Mouse (Mus musculus): ENCODE measurements around the gene Prr9. TPM values are rescaled to one million over a fixed set of nuclear protein-coding genes. Genes with fewer than 3 reads are reported as not detected.

The Prr9 gene
- polyA plus RNA-seq, 1 experiment from 2014 or later, result not detected

GRCm38 (mm10) chr3:92142644-92143043, 18.9 kb upstream of the Prr9 start, which contains the start of gene Lelp1:
Gene Lelp1, minus strand, starts transcription at chr3:92142744.
- Histone ChIP-seq H3K27me3 (ENCODE audit: insufficient read depth, low read length) (no peaks in the 10 kb centered on the region), H3K27ac (ENCODE audit: low read depth) (no peak within 1 kb of the TSS), H3K4me2 (ENCODE audit: low read depth, low read length) (no peak within 1 kb of the TSS), H3K36me3 (replicated peaks; ENCODE audit: insufficient read depth, low read length) (no peaks in the 10 kb centered on the region), H3K9ac (replicated peaks) (no peak within 1 kb of the TSS), H3K4me3 (ENCODE audit: low read depth, low read length) (no peak within 1 kb of the TSS), H3K4me1 (ENCODE audit: insufficient read depth) (no peaks in the 10 kb centered on the region), H3K9me3 (ENCODE audit: low read length) (no peaks in the 10 kb centered on the region)
- WGBS (ENCODE audit: insufficient replicate concordance), result 46% methylated on average over 1 of the region's 1 CpGs
- TF ChIP-seq EP300 (IDR thresholded peaks at IDR 0.05; ENCODE audit: low read depth) (no peak), CTCF (IDR thresholded peaks at IDR 0.05; ENCODE audit: low read depth) (no peak)
- no peak for ATAC-seq
- DNase-seq, result no peak

- no peak for DNase-seq
- ATAC-seq, result no peak
- TF ChIP-seq EP300 (IDR thresholded peaks at IDR 0.05; ENCODE audit: low read depth) (no peak), CTCF (IDR thresholded peaks at IDR 0.05; ENCODE audit: low read depth) (no peak)
- H3K4me3 ChIP-seq (ENCODE audit: low read depth, low read length), result no peak overlapping the region
- H3K27ac ChIP-seq (ENCODE audit: low read depth), result no peak overlapping the region
- no peaks in the 10 kb centered on the region for H3K9me3 ChIP-seq (ENCODE audit: low read length)
- H3K4me2 ChIP-seq (ENCODE audit: low read depth, low read length), result no peak overlapping the region
- H3K9ac ChIP-seq (replicated peaks), result no peak overlapping the region
- 70% methylated on average over 3 of the region's 3 CpGs for WGBS (ENCODE audit: insufficient replicate concordance)
- no peaks in the 10 kb centered on the region for H3K36me3 ChIP-seq (replicated peaks; ENCODE audit: insufficient read depth, low read length)
- no peaks in the 10 kb centered on the region for H3K4me1 ChIP-seq (ENCODE audit: insufficient read depth)
- no peaks in the 10 kb centered on the region for H3K27me3 ChIP-seq (ENCODE audit: insufficient read depth, low read length)
Observed at GRCm38 (mm10) chr3:92120902-92121301, 2.8 kb downstream of the Prr9 start.

- H3K36me3 ChIP-seq (replicated peaks; ENCODE audit: insufficient read depth, low read length), result no peaks in the 10 kb centered on the region
- TF ChIP-seq CTCF (IDR thresholded peaks at IDR 0.05; ENCODE audit: low read depth) (peak; percentile 40), EP300 (IDR thresholded peaks at IDR 0.05; ENCODE audit: low read depth) (no peak)
- H3K9me3 ChIP-seq (ENCODE audit: low read length), result no peaks in the 10 kb centered on the region
- no peak overlapping the region for H3K9ac ChIP-seq (replicated peaks)
- H3K27ac ChIP-seq (ENCODE audit: low read depth), result no peak overlapping the region
- 28% methylated on average over 3 of the region's 3 CpGs for WGBS (ENCODE audit: insufficient replicate concordance)
- no peak overlapping the region for H3K4me3 ChIP-seq (ENCODE audit: low read depth, low read length)
- no peaks in the 10 kb centered on the region for H3K27me3 ChIP-seq (ENCODE audit: insufficient read depth, low read length)
- no peak overlapping the region for H3K4me2 ChIP-seq (ENCODE audit: low read depth, low read length)
- DNase-seq, result no peak
- no peaks in the 10 kb centered on the region for H3K4me1 ChIP-seq (ENCODE audit: insufficient read depth)
- no peak for ATAC-seq
Observed at GRCm38 (mm10) chr3:92117930-92118329, 5.8 kb downstream of the Prr9 start.

- no peaks in the 10 kb centered on the region for H3K27me3 ChIP-seq (ENCODE audit: insufficient read depth, low read length)
- no peak for DNase-seq
- no peaks in the 10 kb centered on the region for H3K36me3 ChIP-seq (replicated peaks; ENCODE audit: insufficient read depth, low read length)
- H3K9me3 ChIP-seq (ENCODE audit: low read length), result no peaks in the 10 kb centered on the region
- no peak overlapping the region for H3K4me3 ChIP-seq (ENCODE audit: low read depth, low read length)
- no peak overlapping the region for H3K9ac ChIP-seq (replicated peaks)
- TF ChIP-seq CTCF (IDR thresholded peaks at IDR 0.05; ENCODE audit: low read depth) (no peak), EP300 (IDR thresholded peaks at IDR 0.05; ENCODE audit: low read depth) (no peak)
- no peaks in the 10 kb centered on the region for H3K4me1 ChIP-seq (ENCODE audit: insufficient read depth)
- no peak for ATAC-seq
- H3K27ac ChIP-seq (ENCODE audit: low read depth), result no peak overlapping the region
- no peak overlapping the region for H3K4me2 ChIP-seq (ENCODE audit: low read depth, low read length)
Observed at GRCm38 (mm10) chr3:92111526-92111925, 12.2 kb downstream of the Prr9 start.

DNA sequence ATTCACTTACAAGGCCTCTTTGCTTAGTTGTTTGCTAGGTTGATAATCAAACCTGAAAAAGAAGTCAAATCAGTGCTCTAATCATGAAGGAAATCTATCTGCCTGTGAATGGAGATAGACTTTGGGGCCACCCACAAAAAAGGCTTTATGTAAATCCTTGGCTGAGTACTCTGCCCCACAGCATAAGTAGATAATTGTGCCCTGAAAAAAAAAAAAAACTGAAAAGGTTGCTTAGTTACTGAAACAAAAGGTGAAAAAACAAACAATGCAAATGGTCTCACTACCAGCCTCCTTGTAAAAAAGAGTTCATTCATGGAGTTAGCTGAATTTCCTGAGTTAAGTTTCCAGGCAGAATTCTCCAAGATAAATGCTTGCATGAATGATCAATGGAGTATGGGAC, 13.0 kb downstream of the Prr9 start:
- TF ChIP-seq EP300 (IDR thresholded peaks at IDR 0.05; ENCODE audit: low read depth) (no peak), CTCF (IDR thresholded peaks at IDR 0.05; ENCODE audit: low read depth) (no peak)
- Histone ChIP-seq H3K9ac (replicated peaks) (no peak overlapping the region), H3K4me2 (ENCODE audit: low read depth, low read length) (no peak overlapping the region), H3K4me3 (ENCODE audit: low read depth, low read length) (no peak overlapping the region), H3K4me1 (ENCODE audit: insufficient read depth) (no peaks in the 10 kb centered on the region), H3K27ac (ENCODE audit: low read depth) (no peak overlapping the region), H3K27me3 (ENCODE audit: insufficient read depth, low read length) (no peaks in the 10 kb centered on the region), H3K9me3 (ENCODE audit: low read length) (no peaks in the 10 kb centered on the region), H3K36me3 (replicated peaks; ENCODE audit: insufficient read depth, low read length) (no peaks in the 10 kb centered on the region)
- DNase-seq (no peak), ATAC-seq (no peak)

- H3K9me3 ChIP-seq (ENCODE audit: low read length), result no peaks in the 10 kb centered on the region
- H3K4me1 ChIP-seq (ENCODE audit: insufficient read depth), result no peaks in the 10 kb centered on the region
- H3K4me3 ChIP-seq (ENCODE audit: low read depth, low read length), result no peak overlapping the region
- no peak for ATAC-seq
- H3K36me3 ChIP-seq (replicated peaks; ENCODE audit: insufficient read depth, low read length), result no peaks in the 10 kb centered on the region
- H3K4me2 ChIP-seq (ENCODE audit: low read depth, low read length), result no peak overlapping the region
- no peak overlapping the region for H3K9ac ChIP-seq (replicated peaks)
- WGBS (ENCODE audit: insufficient replicate concordance), result 9% methylated on average over 6 of the region's 6 CpGs
- TF ChIP-seq CTCF (IDR thresholded peaks at IDR 0.05; ENCODE audit: low read depth), result peak; percentile 56
- TF ChIP-seq EP300 (IDR thresholded peaks at IDR 0.05; ENCODE audit: low read depth), result no peak
- peak; percentile 14 for DNase-seq
- H3K27me3 ChIP-seq (ENCODE audit: insufficient read depth, low read length), result no peaks in the 10 kb centered on the region
- no peak overlapping the region for H3K27ac ChIP-seq (ENCODE audit: low read depth)
Observed at GRCm38 (mm10) chr3:92106582-92106981, 17.2 kb downstream of the Prr9 start.

DNA sequence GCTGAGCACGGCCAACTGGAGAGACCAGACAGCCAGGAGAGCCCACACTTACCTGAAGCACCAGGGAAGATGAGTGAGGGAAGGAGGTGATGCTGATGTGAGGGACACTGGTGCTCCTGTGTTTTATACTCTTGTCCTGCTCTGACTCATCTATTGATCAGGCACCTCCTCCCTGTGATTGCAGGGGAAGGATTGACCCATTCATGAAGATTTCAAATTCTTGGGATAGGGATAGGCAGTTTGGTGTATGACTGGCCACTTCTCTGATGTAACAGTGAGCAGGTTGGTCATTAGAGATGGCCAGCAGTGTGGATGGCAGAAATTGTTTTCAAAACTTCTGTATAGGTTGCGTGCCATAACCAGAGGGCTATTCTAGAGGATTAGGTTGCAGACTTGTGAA, 40.7 kb downstream of the Prr9 start, which contains the start of gene Lor:
Lor (minus strand) TSS at position 101 of the 400 bp plus-strand sequence.
- TF ChIP-seq CTCF (IDR thresholded peaks at IDR 0.05; ENCODE audit: low read depth) (no peak), EP300 (IDR thresholded peaks at IDR 0.05; ENCODE audit: low read depth) (no peak)
- 73% methylated on average over 2 of the region's 2 CpGs for WGBS (ENCODE audit: insufficient replicate concordance)
- H3K27ac ChIP-seq (ENCODE audit: low read depth), result no peak within 1 kb of the TSS
- no peak for DNase-seq
- H3K36me3 ChIP-seq (replicated peaks; ENCODE audit: insufficient read depth, low read length), result no peaks in the 10 kb centered on the region
- no peak within 1 kb of the TSS for H3K4me2 ChIP-seq (ENCODE audit: low read depth, low read length)
- no peaks in the 10 kb centered on the region for H3K9me3 ChIP-seq (ENCODE audit: low read length)
- H3K4me3 ChIP-seq (ENCODE audit: low read depth, low read length), result no peak within 1 kb of the TSS
- H3K27me3 ChIP-seq (ENCODE audit: insufficient read depth, low read length), result peaks cover 54% of the 10 kb centered on the region
- ATAC-seq, result no peak
- no peak within 1 kb of the TSS for H3K9ac ChIP-seq (replicated peaks)
- H3K4me1 ChIP-seq (ENCODE audit: insufficient read depth), result peaks cover 10% of the 10 kb centered on the region

Data from liver, postnatal 0 days (tissue).